Mouse (Mus musculus) v-Abl transformed pro-B cells (cell line): ENCODE measurements around the gene Triobp.

Source experiments
- in situ Hi-C, 2 experiments: fragments of 400-800 bp; cut with MboI; formaldehyde crosslinking; loops; one replicate each; pipeline ENCODE4 v1.15.1; 2025; ENCODE audit not compliant: unreplicated experiment in 2 of 2

The Triobp gene

GRCm38 (mm10) chr15:78955663-78956062 is 8.1 kb downstream of the Triobp start:
- in situ Hi-C loops, result no loop called here

GRCm38 (mm10) chr15:78956351-78956750 is 8.8 kb downstream of the Triobp start:
- in situ Hi-C loops, result no loop called here

- in situ Hi-C loops, result no loop called here
Observed at GRCm38 (mm10) chr15:78957021-78957420, 9.5 kb downstream of the Triobp start.

GRCm38 (mm10) chr15:78959537-78959936 is 12.0 kb downstream of the Triobp start:
- in situ Hi-C loops, result no loop called here

- in situ Hi-C loops, result no loop called here
Observed at GRCm38 (mm10) chr15:78960088-78960487, 12.6 kb downstream of the Triobp start.

- in situ Hi-C loops, result no loop called here
Observed at GRCm38 (mm10) chr15:78962885-78963284, 15.4 kb downstream of the Triobp start.

GRCm38 (mm10) chr15:78971626-78972025 is 24.1 kb downstream of the Triobp start:
- in situ Hi-C loops, result no loop called here

GRCm38 (mm10) chr15:78973950-78974349 is 26.4 kb downstream of the Triobp start:
- in situ Hi-C loops, result no loop called here

- in situ Hi-C loops, result no loop called here
Observed at GRCm38 (mm10) chr15:78977676-78978159, 30.2 kb downstream of the Triobp start.

- in situ Hi-C loops, result no loop called here
Observed at GRCm38 (mm10) chr15:78978875-78979274, 31.4 kb downstream of the Triobp start.

- in situ Hi-C loops, result no loop called here
Observed at GRCm38 (mm10) chr15:78980084-78980483, 32.6 kb downstream of the Triobp start.

GRCm38 (mm10) chr15:78982658-78983435 is 35.3 kb downstream of the Triobp start:
- in situ Hi-C loops, result no loop called here

GRCm38 (mm10) chr15:78983436-78984285 is 36.1 kb downstream of the Triobp start:
- in situ Hi-C loops, result no loop called here

- in situ Hi-C loops, result no loop called here
Observed at GRCm38 (mm10) chr15:78984286-78984778, 36.8 kb downstream of the Triobp start.

- in situ Hi-C loops, result loop anchor here in 1 of 2 experiments (5.0 kb wide), 1 partner anchor 41 kb away; the partner anchor contains the start of gene H1f0
Observed at GRCm38 (mm10) chr15:78986536-78987220, 39.2 kb downstream of the Triobp start.

- in situ Hi-C loops, result loop anchor here in 1 of 2 experiments (5.0 kb wide), 1 partner anchor 39 kb away; the partner anchor contains the start of gene H1f0
Observed at GRCm38 (mm10) chr15:78988499-78988971, 41.0 kb downstream of the Triobp start.

- in situ Hi-C loops, result loop anchor here (5.0 kb wide), 2 partner anchors 37 to 38 kb away; partner anchors contain the start of gene H1f0 (in 1 of the 2)
Observed at GRCm38 (mm10) chr15:78989152-78990092, 41.9 kb downstream of the Triobp start.

GRCm38 (mm10) chr15:78990093-78990463 is 42.6 kb downstream of the Triobp start:
- in situ Hi-C loops, result loop anchor here in 1 of 2 experiments (5.0 kb wide), 1 partner anchor 38 kb away; no protein-coding TSS in a partner anchor

GRCm38 (mm10) chr15:78990970-78991525 is 43.5 kb downstream of the Triobp start:
- in situ Hi-C loops, result loop anchor here in 1 of 2 experiments (5.0 kb wide), 1 partner anchor 39 kb away; no protein-coding TSS in a partner anchor
